Mouse (Mus musculus) yolk sac, embryonic 10.5 days (tissue): ENCODE results near the gene Chm.
A peak's percentile ranks its signal among the peaks of the same experiment; 100 is the strongest.
"Not testable (repeated sequence)": the region's sequence is repeated elsewhere in the genome, so short reads cannot be mapped to it uniquely, and the experiment has no call there.

Source experiments
- DNase-seq: peaks from one replicate; pipeline ENCODE4 v3.0.0-alpha.2; 2017; ENCODE audit warnings: low spot score

The Chm gene

GRCm38 (mm10) chrX:113185230-113185985, at the start of gene Chm:
Gene Chm (minus strand): TSS chrX:113185517.
- DNase-seq, result peak; percentile 69

DNA sequence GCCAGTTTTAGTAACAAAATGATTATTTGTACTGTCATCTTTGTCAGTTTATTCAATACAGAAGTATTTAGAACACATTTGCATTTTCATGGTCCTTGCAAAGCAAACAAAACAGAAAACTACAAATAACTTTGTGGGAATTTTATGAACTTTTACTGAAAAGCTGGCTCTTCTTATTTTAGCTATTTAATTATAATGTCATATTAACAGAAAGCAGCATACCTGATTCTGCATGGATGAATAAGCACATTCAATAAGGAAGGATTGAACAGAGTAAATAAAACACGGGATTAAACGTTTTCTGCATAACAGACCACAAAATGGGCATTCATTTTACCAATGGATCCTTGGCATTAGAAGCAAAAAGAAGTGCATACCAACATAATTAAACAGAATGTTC, 8.6 kb upstream of the Chm start:
- no peak for DNase-seq

- no peak for DNase-seq
Observed at GRCm38 (mm10) chrX:113184569-113185229, 618 bp downstream of the Chm start.

- not testable (repeated sequence) for DNase-seq
Observed at GRCm38 (mm10) chrX:113180856-113181255, 4.5 kb downstream of the Chm start.

DNA sequence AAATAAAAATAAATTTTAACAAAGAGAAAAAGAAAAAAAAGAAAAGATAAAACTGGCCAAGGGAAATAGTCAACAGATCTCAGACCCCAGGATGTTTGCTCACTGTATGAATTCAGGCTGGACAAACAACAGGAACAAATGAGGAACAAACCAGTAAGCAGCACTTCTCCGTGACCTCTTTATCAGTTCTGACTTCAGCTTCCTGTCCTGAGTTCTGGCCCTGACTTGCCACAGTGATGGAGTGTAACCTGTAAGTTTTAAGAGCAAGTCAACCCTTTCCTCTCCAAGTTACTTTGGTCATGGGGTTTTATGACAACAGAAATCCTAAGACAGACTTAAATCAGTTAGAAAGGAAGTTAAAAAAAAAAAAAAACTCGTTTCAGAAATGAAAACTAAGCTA, 12.6 kb downstream of the Chm start:
- no peak for DNase-seq

- DNase-seq, result no peak
Observed at GRCm38 (mm10) chrX:113172271-113172670, 13.0 kb downstream of the Chm start.

DNA sequence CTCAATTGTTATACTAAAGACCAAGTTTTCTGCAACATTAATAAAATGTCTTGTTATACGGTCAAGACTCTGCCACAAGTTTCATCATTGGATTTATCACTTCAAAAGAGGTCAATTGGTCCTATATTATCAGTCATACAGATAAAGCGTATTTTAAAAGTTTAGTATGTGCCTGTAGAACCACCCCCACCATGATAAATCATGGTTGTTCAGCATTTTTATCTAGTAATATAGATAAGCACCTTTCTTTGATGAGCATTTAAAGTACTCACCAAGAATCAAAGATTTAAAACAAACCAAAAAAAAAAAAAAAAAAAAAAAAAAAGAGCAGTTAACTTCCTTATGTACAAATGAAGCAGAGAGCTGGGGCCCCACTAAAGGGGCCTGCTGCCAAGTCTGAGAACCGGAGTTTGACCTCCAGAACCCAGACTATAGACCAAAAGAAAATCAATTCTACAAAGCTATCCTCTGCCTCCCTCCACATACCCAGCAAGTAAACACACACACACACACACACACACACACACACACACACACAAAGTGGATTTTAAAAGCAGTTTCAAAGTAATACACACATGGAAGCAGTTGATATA, 25.0 kb downstream of the Chm start:
- no peak for DNase-seq

DNA sequence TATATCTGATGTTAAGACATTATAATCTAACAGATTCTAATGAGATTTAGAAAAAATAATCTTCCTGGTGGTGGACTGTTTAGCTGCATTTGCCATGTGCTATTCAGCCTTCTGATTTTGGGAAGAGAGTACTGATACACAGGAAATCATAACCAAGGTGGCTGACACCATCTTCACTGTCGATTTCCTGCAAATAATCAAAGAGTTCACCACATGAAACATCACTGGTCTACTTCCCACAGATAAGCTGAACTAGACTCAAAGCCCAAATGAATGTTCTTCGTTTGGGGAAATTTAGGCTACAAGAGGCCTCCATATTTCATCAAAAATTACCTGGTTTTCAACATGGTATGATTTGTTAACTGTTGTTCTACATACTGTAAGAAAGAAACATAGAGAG, 101.1 kb downstream of the Chm start:
- DNase-seq, result no peak

- DNase-seq, result no peak
Observed at GRCm38 (mm10) chrX:113076053-113076452, 109.3 kb downstream of the Chm start.

- no peak for DNase-seq
Observed at GRCm38 (mm10) chrX:113074823-113075222, 110.5 kb downstream of the Chm start.

- no peak for DNase-seq
Observed at GRCm38 (mm10) chrX:113003621-113004020, 181.7 kb downstream of the Chm start.

GRCm38 (mm10) chrX:113002192-113002591, 183.1 kb downstream of the Chm start:
- no peak for DNase-seq
